Mouse (Mus musculus) adrenal gland, postnatal 4 days (tissue): ENCODE results near the gene Izumo2. TPM values are rescaled to one million over a fixed set of nuclear protein-coding genes. Genes with fewer than 3 reads are reported as not detected.
A peak's percentile ranks its signal among the peaks of the same experiment; 100 is the strongest.
"Not testable (repeated sequence)": the region's sequence is repeated elsewhere in the genome, so short reads cannot be mapped to it uniquely, and the experiment has no call there.

Experiments used
- DNase-seq, 2 experiments: peaks; one replicate each; pipeline ENCODE4 v3.0.0; 2021 to 2022; ENCODE audit warnings: low spot score in 2 of 2, mixed read lengths in 2 of 2
- total RNA-seq, 2 experiments: library from RNA; stranded (reverse); gene quantifications; 2 replicates each; pipeline ENCODE4 v1.2.3; 2021

Gene Izumo2
- total RNA-seq, 2 experiments from 2014 or later: not detected

DNA sequence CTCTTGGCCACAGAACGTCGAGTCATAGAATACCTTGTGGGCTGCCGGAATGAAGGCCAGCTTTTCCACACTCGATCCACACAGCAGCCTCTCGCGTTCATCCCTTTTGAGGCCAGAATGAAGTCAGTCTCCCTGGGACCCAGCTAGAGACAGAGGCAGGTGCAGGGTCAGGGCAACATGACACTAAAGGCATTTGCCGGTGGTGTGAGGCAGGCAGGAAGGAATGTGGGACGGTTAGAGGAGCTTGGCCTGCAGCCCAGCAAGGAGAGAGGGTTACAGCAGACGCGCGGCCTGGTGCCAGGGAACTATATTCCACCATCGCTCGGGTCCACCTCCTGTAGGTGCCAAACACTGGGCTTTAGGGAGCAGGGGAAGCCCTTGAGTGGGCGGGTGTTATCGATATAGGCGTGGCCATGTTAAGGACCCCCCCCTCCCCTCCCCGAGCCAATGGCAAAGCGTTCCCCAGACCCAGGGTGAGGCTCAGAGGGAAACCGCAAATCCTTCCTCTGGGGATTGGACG is 11.3 kb upstream of the Izumo2 start:
- DNase-seq: peak; percentile 19 to 27

DNA sequence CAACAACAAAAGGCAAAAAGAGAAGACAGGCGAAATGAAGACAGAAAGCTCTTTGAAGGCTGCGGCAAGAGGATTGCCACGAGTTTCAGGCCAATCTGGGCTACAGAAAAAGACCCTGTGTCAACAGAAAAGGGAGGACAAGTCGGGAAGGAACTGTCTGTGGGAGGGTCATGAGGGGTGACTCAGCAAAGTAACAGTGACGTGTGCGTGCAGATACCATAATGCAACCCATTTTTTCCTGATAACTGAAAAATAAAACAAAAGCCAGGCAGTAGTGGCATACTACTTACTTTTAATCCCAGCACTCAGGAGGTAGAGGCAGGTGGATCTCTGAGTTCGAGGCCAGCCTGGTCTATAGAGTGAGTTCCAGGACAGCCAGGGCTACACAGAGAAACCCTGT is 10.6 kb upstream of the Izumo2 start:
- no peak for DNase-seq

DNA sequence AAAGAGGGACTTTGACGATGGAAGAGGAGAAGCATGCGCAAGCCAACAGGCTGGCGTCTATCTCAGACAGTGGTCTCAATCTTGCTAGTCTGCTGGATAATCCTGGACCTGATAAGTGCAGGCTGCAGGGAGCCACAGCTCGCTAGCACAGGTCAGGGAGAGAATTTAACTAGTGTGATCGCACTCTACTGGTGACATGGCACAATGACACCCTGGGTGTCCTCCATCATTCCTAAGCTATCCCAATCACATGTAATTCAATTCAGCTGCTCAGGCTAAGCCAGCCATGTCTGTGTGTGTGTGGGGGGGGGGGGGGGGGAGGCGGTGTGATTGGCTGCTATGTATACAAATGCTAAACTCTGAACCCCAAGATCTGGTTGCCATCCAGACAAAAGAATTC is 6.6 kb upstream of the Izumo2 start:
- DNase-seq: no peak

DNA sequence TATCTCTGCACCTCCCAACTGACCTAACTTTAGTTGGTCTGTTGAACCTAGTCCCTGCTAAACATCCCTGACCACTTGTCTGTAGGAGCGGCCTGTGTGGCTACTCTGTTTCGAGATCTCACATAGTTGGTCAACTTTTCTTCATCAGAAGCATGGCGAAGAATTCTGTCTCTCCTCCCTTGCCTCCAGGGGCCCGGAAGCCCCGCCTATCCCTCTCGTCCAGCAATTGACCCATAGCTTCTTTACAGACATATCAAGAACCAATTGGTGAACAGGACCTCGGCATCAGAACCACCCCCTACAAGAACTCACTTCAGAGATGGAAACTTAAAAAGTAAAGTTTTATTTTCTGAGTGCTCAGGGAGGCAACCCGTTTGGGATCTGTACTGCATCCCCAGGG is 5.6 kb upstream of the Izumo2 start:
- DNase-seq: no peak

- no peak for DNase-seq
Measured at GRCm38 (mm10) chr7:44704363-44704762, 4.2 kb upstream of the Izumo2 start.

DNA sequence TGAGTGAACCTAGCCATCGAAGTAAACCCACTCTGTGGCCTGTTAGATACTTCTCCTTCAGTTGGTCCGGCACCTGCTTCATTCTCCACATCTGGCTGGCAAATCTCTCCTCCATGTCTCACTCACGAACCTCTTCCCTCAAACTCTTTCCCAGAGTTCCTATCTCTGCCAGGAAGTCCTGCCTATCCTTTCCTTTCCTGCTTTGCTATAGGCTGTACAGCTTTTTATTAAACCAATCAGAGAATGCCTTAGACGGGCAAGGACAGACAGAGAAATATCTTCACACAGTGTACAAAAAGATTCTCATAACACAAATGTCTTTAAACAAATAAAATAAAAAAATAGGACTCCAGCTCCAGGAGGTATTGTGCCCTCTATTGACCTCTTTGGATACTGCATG is 3.5 kb upstream of the Izumo2 start:
- DNase-seq: no peak

- no peak for DNase-seq
Measured at GRCm38 (mm10) chr7:44706322-44706721, 2.2 kb upstream of the Izumo2 start.

DNA sequence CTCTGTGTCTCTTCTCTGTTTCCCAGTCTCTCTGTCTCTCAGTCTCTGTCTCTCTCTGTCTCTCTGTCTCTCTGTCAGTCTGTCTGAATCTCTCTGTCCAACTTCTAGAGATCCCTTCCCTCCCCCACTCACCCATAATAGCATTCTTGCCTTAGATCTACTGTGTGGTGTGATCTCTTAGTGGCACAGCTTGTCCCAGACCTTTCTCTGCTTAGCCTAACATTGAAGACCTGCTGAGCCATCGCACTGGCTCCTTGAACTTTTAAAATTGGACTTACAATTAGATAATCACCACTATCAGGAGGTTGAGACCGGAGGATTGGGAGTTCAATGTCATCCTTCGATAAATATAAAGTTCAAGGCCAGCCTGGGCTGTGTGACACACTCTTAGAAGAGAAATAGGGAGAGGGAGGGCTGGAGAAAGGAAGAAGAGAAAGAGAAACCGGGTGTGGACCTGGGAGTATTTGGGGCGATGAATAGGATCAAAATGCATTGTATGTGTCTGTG is 1.3 kb upstream of the Izumo2 start:
- DNase-seq: no peak

GRCm38 (mm10) chr7:44708093-44708492 is 449 bp upstream of the Izumo2 start:
- DNase-seq: not testable (repeated sequence)

DNA sequence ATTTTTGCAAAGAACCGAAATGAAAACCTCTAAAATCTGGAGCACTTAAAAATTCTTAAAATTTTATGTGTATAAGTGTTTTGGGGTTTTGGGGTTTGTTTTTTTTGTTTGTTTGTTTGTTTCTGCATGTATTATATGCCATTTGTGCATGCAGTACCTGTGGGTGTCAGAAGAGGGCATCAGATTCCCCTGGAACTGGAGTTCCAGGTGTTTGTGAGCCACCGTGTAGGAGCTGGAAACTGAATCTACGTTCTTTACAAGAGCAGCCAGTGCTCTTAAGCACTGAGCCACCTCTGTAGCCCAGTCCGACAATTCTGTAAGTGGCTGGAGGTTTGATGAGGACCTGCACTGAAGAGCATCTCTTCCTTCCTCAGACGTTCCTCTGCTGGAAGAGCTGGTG is 1.3 kb downstream of the Izumo2 start:
- no peak for DNase-seq

GRCm38 (mm10) chr7:44722058-44722457 is 13.5 kb downstream of the Izumo2 start:
- DNase-seq: no peak

DNA sequence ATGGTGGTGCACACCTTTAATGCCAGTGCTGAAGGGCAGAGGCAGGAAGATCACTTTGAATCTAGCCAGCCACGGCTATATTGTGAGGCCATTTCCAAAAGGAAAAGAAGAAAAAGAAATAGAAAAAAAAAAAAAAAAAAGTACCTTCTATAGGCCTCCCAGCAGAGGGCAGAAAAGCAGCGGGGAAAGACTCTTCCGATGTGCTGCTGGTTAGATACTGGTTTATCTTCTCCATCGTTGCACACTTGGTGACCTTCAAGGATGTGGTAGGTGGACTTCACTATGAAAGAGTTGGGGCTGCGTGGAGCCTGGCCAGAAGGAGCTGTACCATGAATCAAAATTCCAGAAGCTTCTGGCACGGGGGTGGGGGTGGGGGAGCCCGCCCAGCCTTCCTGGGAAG is 15.8 kb downstream of the Izumo2 start:
- no peak for DNase-seq

DNA sequence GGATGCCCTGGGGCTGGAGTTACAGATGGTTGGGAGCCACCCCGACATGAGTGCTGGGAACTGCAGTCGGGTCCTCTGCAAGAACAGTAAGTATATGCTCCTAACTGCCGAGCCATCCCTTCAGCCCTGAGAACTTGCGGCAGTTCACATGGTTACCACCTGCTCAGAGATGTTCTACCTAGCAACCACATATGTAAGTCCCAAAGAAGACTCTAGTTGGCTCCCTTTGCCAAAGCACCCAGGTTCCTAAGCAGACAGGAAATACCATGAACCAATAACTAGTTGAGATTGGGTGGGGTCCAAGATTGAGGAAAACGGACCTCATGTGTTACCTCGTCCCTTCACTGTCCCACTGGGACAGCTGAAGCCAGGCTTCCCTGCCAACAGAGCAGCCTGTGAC is 17.8 kb downstream of the Izumo2 start:
- DNase-seq: no peak

DNA sequence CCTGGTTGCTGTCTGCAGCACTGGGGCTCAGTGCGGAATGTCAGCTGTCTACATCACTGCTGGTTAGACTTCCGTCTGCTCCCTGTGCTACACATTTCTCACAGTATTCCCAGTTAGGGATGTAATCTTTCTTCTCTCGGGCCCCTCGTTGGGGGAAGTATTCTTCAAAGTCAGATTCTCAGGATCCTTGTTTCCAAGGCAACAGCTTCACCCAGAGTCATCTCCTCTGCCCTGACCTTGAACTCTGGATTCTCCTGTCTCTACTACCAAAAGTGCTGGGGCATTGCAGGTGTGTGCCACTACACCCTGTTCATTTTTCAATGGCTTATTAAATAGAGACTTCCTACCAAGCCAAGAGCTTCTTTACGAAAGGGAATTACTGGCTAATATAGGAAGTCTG is 18.6 kb downstream of the Izumo2 start:
- no peak for DNase-seq

- no peak for DNase-seq
Measured at GRCm38 (mm10) chr7:44728082-44728975, 19.8 kb downstream of the Izumo2 start.

- no peak for DNase-seq
Measured at GRCm38 (mm10) chr7:44733723-44734122, 25.2 kb downstream of the Izumo2 start.

DNA sequence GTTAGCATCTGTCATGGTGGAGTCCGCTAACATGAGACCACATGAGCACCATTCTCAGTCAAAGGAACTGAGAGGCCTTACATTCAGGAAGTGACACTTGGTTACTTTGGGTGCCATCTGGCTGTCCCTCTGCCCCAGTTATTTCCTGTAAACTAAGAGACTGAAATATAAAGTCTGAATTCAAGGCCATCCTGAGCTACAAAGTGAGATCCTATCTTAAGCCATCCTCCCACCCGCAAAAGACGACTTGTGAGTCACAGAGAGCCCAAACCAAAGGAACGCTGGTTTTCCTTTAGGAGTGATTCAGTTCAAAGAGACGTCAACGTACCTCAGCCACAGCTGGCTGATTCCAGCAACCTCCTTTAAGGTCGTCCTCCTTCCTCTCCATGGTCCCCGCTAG is 32.8 kb downstream of the Izumo2 start:
- DNase-seq: no peak

DNA sequence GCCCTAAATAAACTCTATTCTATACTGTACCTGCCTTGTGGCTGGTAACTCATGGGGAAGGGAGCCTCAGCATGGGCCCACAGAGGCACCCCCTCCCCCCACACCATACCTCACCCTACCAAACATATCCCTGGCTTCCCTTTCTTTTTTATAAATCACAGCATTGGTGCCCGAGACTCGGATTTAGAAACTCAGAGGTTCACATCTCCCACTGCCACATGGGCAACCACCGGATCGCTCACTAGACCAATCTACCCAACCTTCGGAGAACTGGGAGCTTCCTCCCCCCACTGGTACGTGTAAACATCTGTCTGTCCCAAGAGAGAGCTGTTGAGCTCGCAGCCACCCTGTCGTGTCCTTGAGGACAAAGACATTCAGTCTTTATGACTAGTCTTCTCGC is 35.7 kb downstream of the Izumo2 start:
- no peak for DNase-seq

DNA sequence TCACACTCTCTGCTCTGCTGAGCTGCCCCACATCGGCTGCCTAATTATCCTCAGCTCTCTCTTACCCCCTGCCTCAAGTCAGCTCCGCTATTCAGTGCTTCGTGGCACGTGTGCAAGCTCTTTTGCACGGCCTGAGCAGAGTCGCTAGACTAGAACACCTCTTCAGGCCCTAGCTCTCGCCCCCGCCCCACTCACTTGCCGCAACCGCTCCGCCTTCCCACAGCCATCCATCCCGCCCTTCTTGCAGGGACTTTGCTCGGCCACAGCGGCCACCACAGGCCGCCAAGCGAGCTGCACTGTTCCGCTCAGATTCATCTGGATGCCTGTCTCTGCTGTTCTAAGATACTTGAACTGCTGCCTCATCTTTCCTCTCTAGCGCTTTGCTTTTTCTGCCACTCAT is 36.5 kb downstream of the Izumo2 start:
- DNase-seq: peak; percentile 39 to 50

GRCm38 (mm10) chr7:44747115-44747514 is 38.6 kb downstream of the Izumo2 start:
- no peak for DNase-seq

- DNase-seq: peak; percentile 68 to 84
Measured at GRCm38 (mm10) chr7:44748101-44749044, 39.8 kb downstream of the Izumo2 start, which contains the start of gene Vrk3. Gene Vrk3 (plus strand): TSS chr7:44748413.
